Mouse (Mus musculus) embryonic facial prominence, embryonic 15.5 days (tissue): ENCODE data around the gene Lcn11. TPM values are rescaled to one million over a fixed set of nuclear protein-coding genes. Genes with fewer than 3 reads are reported as not detected.

ENCODE experiments used
- polyA plus RNA-seq: library from polyadenylated mRNA; unstranded; fragments of >200 nt; fragmentation: Nextera tagmentation; extraction: Ambion mirVana; gene quantifications from 2 replicates; pipeline ENCODE4 v1.2.1, GENCODE M21; 2015

Lcn11 gene
- polyA plus RNA-seq, 1 experiment from 2014 or later, result not detected

Other genes starting within 250 kb of the Lcn11 start
- gene Traf2, start 230.1 kb upstream of the Lcn11 start, polyA plus RNA-seq, result 34.8 and 36.2 TPM in 2 replicates
- gene Edf1, start 219.2 kb upstream of the Lcn11 start, polyA plus RNA-seq, result 355 and 373 TPM in 2 replicates
- gene Mamdc4, start 202.2 kb upstream of the Lcn11 start, polyA plus RNA-seq, result 3.3 and 4.9 TPM in 2 replicates
- gene Phpt1, start 201.8 kb upstream of the Lcn11 start, polyA plus RNA-seq, result 147 and 157 TPM in 2 replicates
- 0.60 and 0.63 TPM in 2 replicates for gene Ajm1, start 195.3 kb upstream of the Lcn11 start, polyA plus RNA-seq
- 82.1 and 83.3 TPM in 2 replicates for gene Rabl6, start 168.5 kb upstream of the Lcn11 start, polyA plus RNA-seq
- 0.29 and 0.42 TPM in 2 replicates for gene Ccdc183, start 159.3 kb upstream of the Lcn11 start, polyA plus RNA-seq
- 28.6 and 30.5 TPM in 2 replicates for gene Tmem141, start 155.0 kb upstream of the Lcn11 start, polyA plus RNA-seq
- 2.8 and 3.5 TPM in 2 replicates for gene Fcna, start 149.0 kb upstream of the Lcn11 start, polyA plus RNA-seq
- not detected in 2 replicates for gene Lcn8, start 123.9 kb upstream of the Lcn11 start, polyA plus RNA-seq
- gene Lcn5, start 119.1 kb upstream of the Lcn11 start, polyA plus RNA-seq, result not detected in 2 replicates
- not detected in 2 replicates for gene Lcn6, start 100.2 kb upstream of the Lcn11 start, polyA plus RNA-seq
- not detected in 2 replicates for gene Lcn10, start 94.3 kb upstream of the Lcn11 start, polyA plus RNA-seq
- gene Obp2a, start 77.0 kb upstream of the Lcn11 start, polyA plus RNA-seq, result not detected in 2 replicates
- gene Bmyc, start 70.3 kb upstream of the Lcn11 start, polyA plus RNA-seq, result 91.8 and 93.2 TPM in 2 replicates
- not detected in 2 replicates for gene Obp2b, start 40.0 kb upstream of the Lcn11 start, polyA plus RNA-seq
- not detected in 2 replicates for gene Lcn3, start 11.4 kb upstream of the Lcn11 start, polyA plus RNA-seq
- gene Gm13539, start 5.2 kb downstream of the Lcn11 start, polyA plus RNA-seq, result not detected in 2 replicates
- gene Glt6d1, start 38.8 kb downstream of the Lcn11 start, polyA plus RNA-seq, result not detected in 2 replicates
- not detected in 2 replicates for gene Lcn9, start 46.1 kb downstream of the Lcn11 start, polyA plus RNA-seq
- gene Sohlh1, start 70.2 kb downstream of the Lcn11 start, polyA plus RNA-seq, result not detected in 2 replicates
- gene Kcnt1, start 86.7 kb downstream of the Lcn11 start, polyA plus RNA-seq, result 0.32 and 0.42 TPM in 2 replicates
- 15.1 and 19.5 TPM in 2 replicates for gene Camsap1, start 206.3 kb downstream of the Lcn11 start, polyA plus RNA-seq
- gene Ubac1, start 244.7 kb downstream of the Lcn11 start, polyA plus RNA-seq, result 93.8 and 97.1 TPM in 2 replicates